Mouse (Mus musculus) splenic B cell, adult 2 months (primary cell): ENCODE data around the gene Cep104.

Experiments used
- DNase-seq: peaks from one replicate; pipeline ENCODE4 v3.0.0-alpha.2; 2011; ENCODE audit warnings: low read depth, low spot score
- H3K27me3 ChIP-seq: 2 replicates; pipeline ENCODE4 v1.6.1; 2012; ENCODE audit warnings: mild to moderate bottlenecking, low read length, moderate library complexity, mixed read lengths; ENCODE audit not compliant: control insufficient read depth, poor library complexity, insufficient read depth, severe bottlenecking
- H3K36me3 ChIP-seq: 2 replicates; pipeline ENCODE4 v1.6.1; 2012; ENCODE audit warnings: mild to moderate bottlenecking, low read length, moderate library complexity, mixed read lengths; ENCODE audit not compliant: control insufficient read depth, poor library complexity, insufficient read depth, severe bottlenecking

The Cep104 gene

GRCm38 (mm10) chr4:154015476-154015875, 40.5 kb downstream of the Cep104 start:
- DNase-seq: no peak
- H3K27me3 ChIP-seq: no peaks in the 10 kb centered on the region
- no peaks in the 10 kb centered on the region; the same call in 1 of the 2 replicates for H3K36me3 ChIP-seq

GRCm38 (mm10) chr4:154019571-154019970, 44.6 kb downstream of the Cep104 start:
- peaks cover 2% of the 10 kb centered on the region; the same call in 1 of the 2 replicates for H3K36me3 ChIP-seq
- DNase-seq: peak; percentile 62
- H3K27me3 ChIP-seq: no peaks in the 10 kb centered on the region

- no peaks in the 10 kb centered on the region for H3K27me3 ChIP-seq
- H3K36me3 ChIP-seq: peaks cover 2% of the 10 kb centered on the region; the same call in 1 of the 2 replicates
- DNase-seq: no peak
Measured at GRCm38 (mm10) chr4:154021432-154021831, 46.4 kb downstream of the Cep104 start.

GRCm38 (mm10) chr4:154022407-154022806, 47.4 kb downstream of the Cep104 start:
- peaks cover 2% of the 10 kb centered on the region; the same call in 1 of the 2 replicates for H3K36me3 ChIP-seq
- no peaks in the 10 kb centered on the region for H3K27me3 ChIP-seq
- DNase-seq: no peak

GRCm38 (mm10) chr4:154022844-154023243, 47.9 kb downstream of the Cep104 start:
- Histone ChIP-seq H3K27me3 (no peaks in the 10 kb centered on the region), H3K36me3 (peaks cover 2% of the 10 kb centered on the region; the same call in 1 of the 2 replicates)
- no peak for DNase-seq

- DNase-seq: no peak
- Histone ChIP-seq H3K36me3 (peaks cover 2% of the 10 kb centered on the region; the same call in 1 of the 2 replicates), H3K27me3 (no peaks in the 10 kb centered on the region)
Measured at GRCm38 (mm10) chr4:154023754-154024601, 49.0 kb downstream of the Cep104 start.

GRCm38 (mm10) chr4:154024729-154025521, 49.9 kb downstream of the Cep104 start:
- H3K27me3 ChIP-seq: no peaks in the 10 kb centered on the region
- H3K36me3 ChIP-seq: peaks cover 2% of the 10 kb centered on the region; the same call in 1 of the 2 replicates
- DNase-seq: no peak

- DNase-seq: no peak
- Histone ChIP-seq H3K36me3 (peaks cover 2% of the 10 kb centered on the region; the same call in 1 of the 2 replicates), H3K27me3 (no peaks in the 10 kb centered on the region)
Measured at GRCm38 (mm10) chr4:154025641-154026440, 50.8 kb downstream of the Cep104 start, which contains the start of gene Smim1. TSS of gene Smim1 (minus strand) at chr4:154026230.

GRCm38 (mm10) chr4:154026441-154026761, 51.4 kb downstream of the Cep104 start:
- Histone ChIP-seq H3K36me3 (peaks cover 2% of the 10 kb centered on the region; the same call in 1 of the 2 replicates), H3K27me3 (no peaks in the 10 kb centered on the region)
- no peak for DNase-seq

- Histone ChIP-seq H3K27me3 (no peaks in the 10 kb centered on the region), H3K36me3 (no peaks in the 10 kb centered on the region)
- no peak for DNase-seq
Measured at GRCm38 (mm10) chr4:154028066-154028465, 53.1 kb downstream of the Cep104 start.

- DNase-seq: peak; percentile 55
- Histone ChIP-seq H3K27me3 (no peaks in the 10 kb centered on the region), H3K36me3 (no peaks in the 10 kb centered on the region)
Measured at GRCm38 (mm10) chr4:154028646-154029045, 53.7 kb downstream of the Cep104 start.

- H3K36me3 ChIP-seq: no peaks in the 10 kb centered on the region
- no peaks in the 10 kb centered on the region for H3K27me3 ChIP-seq
- no peak for DNase-seq
Measured at GRCm38 (mm10) chr4:154037123-154037522, 62.1 kb downstream of the Cep104 start.

GRCm38 (mm10) chr4:154042577-154042976, 67.6 kb downstream of the Cep104 start, which contains the start of gene Ccdc27:
TSS of gene Ccdc27 (minus strand) at chr4:154042677.
- Histone ChIP-seq H3K27me3 (no peaks in the 10 kb centered on the region), H3K36me3 (no peaks in the 10 kb centered on the region)
- no peak for DNase-seq

GRCm38 (mm10) chr4:154045837-154046236, 70.8 kb downstream of the Cep104 start:
- no peak for DNase-seq
- H3K27me3 ChIP-seq: no peaks in the 10 kb centered on the region
- no peaks in the 10 kb centered on the region for H3K36me3 ChIP-seq
